ENCODE assay signal across 12 mouse cellular contexts in the genomic region with DNA sequence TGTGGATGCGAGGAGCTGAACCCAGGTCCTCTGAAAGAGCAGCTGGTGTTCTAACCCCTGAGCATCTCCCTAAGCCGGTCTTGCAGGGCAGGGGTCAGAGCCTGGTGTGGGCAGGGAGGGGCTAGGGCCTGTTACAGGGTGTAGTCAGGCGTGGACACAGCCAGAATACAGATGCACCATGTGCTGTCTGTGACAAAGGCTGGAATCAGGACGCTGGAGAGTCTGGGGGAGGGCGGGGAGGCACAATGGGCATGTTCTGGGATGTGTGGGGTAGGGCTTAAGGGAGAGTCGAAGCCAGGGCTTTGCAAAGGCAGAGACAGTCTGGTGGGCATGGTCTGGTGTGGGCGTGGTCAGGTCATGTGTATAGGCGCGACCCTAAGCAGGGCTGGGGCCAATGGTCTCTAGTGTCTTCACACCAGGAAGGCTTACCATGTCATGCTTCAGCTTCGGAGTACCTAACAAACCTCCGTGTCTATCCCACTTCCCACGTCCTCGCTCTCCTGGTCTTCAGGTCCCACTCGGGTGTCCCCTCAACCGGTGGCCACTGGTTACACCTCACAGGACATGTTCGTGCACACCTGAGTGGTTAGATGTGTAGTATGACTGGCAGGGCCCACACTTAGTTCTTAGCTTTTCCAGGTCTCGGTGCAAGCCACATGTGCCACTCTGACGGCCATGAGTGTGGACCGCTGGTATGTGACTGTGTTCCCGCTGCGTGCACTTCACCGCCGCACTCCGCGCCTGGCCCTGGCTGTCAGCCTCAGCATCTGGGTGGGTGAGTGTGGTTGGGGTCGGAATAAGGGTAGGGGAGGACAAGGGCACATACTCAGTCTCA. TPM values are rescaled to one million over a fixed set of nuclear protein-coding genes. Genes with fewer than 3 reads are reported as not detected.
DNase-seq lines count a peak whose midpoint lies in the region; ATAC-seq and TF ChIP-seq lines count a peak whose summit lies in the region.
"Had no signal": no experiment of that assay in that cellular context is flagged by ENCODE, and none has a peak within 500 bp of the region (broad histone marks: within the 10 kb centered on the region; RNA-seq: fewer than 3 reads in every experiment).

No protein-coding gene starts in this region.

- peaks cover 46% of the 10 kb centered on the region for H3K4me1 ChIP-seq in heart, embryonic 12.5 days (replicated peaks)
- peaks cover 3 to 21% of the 10 kb centered on the region in 2 experiments; a peak in 2 of 4 replicates for H3K4me1 ChIP-seq in ES-E14 (ENCODE audit: control insufficient read depth in 2 of 2, insufficient read depth in 2 of 2, low read length in 2 of 2, poor library complexity in 1 of 2)
- H3K4me1 ChIP-seq in forebrain, embryonic 15.5 days, result peaks cover 33% of the 10 kb centered on the region
- peaks cover 73% of the 10 kb centered on the region for H3K4me1 ChIP-seq in liver, embryonic 15.5 days (replicated peaks)

- no peaks in the 10 kb centered on the region for H3K9me3 ChIP-seq in heart, embryonic 12.5 days (replicated peaks)
- H3K9me3 ChIP-seq in ES-E14 (ENCODE audit: control insufficient read depth, insufficient read depth, low read depth, low read length), result no peaks in the 10 kb centered on the region
- no peaks in the 10 kb centered on the region for H3K9me3 ChIP-seq in forebrain, embryonic 15.5 days
- no peaks in the 10 kb centered on the region for H3K9me3 ChIP-seq in liver, embryonic 15.5 days (replicated peaks)

- peak overlapping the region; percentile 29; the same call in 1 of the 2 replicates for H3K4me3 ChIP-seq in heart, embryonic 12.5 days
- H3K4me3 ChIP-seq in ES-E14 (ENCODE audit: insufficient read depth in 1 of 2, low read depth in 1 of 2, low read length in 2 of 2, poor library complexity in 1 of 2, severe bottlenecking in 1 of 2), result peak overlapping the region; percentile 13 to 56; a peak in 2 of 4 replicates
- peak overlapping the region; percentile 22; the same call in 1 of the 2 replicates for H3K4me3 ChIP-seq in forebrain, embryonic 15.5 days
- 0 out of 2 replicates have a peak overlapping the region, but pooled peaks have one; percentile 7 for H3K4me3 ChIP-seq in liver, embryonic 15.5 days (replicated peaks)

- no peak overlapping the region for H3K27ac ChIP-seq in heart, embryonic 12.5 days (ENCODE audit: poor library complexity, severe bottlenecking)
- H3K27ac ChIP-seq in ES-E14 (ENCODE audit: insufficient read depth, low read depth, low read length, poor library complexity, severe bottlenecking), result no peak overlapping the region
- H3K27ac ChIP-seq in forebrain, embryonic 15.5 days (replicated peaks), result no peak overlapping the region
- H3K27ac ChIP-seq in liver, embryonic 15.5 days (replicated peaks), result no peak overlapping the region
- H3K27ac ChIP-seq: gastrocnemius, adult 2 months had no signal

- no peak for ATAC-seq in heart, embryonic 12.5 days (ENCODE audit: insufficient number of reproducible peaks, low FRiP score)
- ATAC-seq in forebrain, embryonic 15.5 days (replicated peaks), result no peak
- ATAC-seq in liver, embryonic 15.5 days (ENCODE audit: insufficient read depth), result no peak
- ATAC-seq in megakaryocyte-erythroid progenitor cell, adult 5-6 weeks (replicated peaks; ENCODE audit: low FRiP score, low TSS enrichment, poor library complexity, severe bottlenecking), result no peak

- no peak for DNase-seq in heart, adult 18-20 months
- no peak for DNase-seq in ES-E14 (ENCODE audit: low read depth, low spot score)
- DNase-seq in urinary bladder, postnatal 4 days (ENCODE audit: low spot score in 2 of 2), result no peak
- DNase-seq in right cerebral cortex, adult 2 months (ENCODE audit: low spot score in 2 of 2), result no peak
- DNase-seq: gastrocnemius, adult 2 months; right cerebral cortex, postnatal 4 days had no signal

- peaks cover 67% of the 10 kb centered on the region for H3K27me3 ChIP-seq in heart, embryonic 12.5 days (replicated peaks)
- H3K27me3 ChIP-seq in forebrain, embryonic 15.5 days, result peaks cover 66% of the 10 kb centered on the region
- peaks cover 67% of the 10 kb centered on the region for H3K27me3 ChIP-seq in liver, embryonic 15.5 days
- H3K27me3 ChIP-seq: CH12.LX had no signal

- 23% methylated on average over 26 of the region's 26 CpGs for WGBS in heart, embryonic 12.5 days
- 15% methylated on average over 26 of the region's 26 CpGs for WGBS in forebrain, embryonic 15.5 days
- whole genome bisulfite sequencing in liver, embryonic 15.5 days (ENCODE audit: insufficient replicate concordance), result 28% methylated on average over 26 of the region's 26 CpGs

- H3K9ac ChIP-seq in heart, embryonic 12.5 days, result no peak overlapping the region
- no peak overlapping the region for H3K9ac ChIP-seq in ES-E14 (ENCODE audit: insufficient read depth, low read depth, low read length, poor library complexity, severe bottlenecking)
- H3K9ac ChIP-seq in forebrain, embryonic 15.5 days (replicated peaks), result no peak overlapping the region
- no peak overlapping the region for H3K9ac ChIP-seq in liver, embryonic 15.5 days

- H3K36me3 ChIP-seq in heart, embryonic 12.5 days, result no peaks in the 10 kb centered on the region
- H3K36me3 ChIP-seq in ES-E14 (ENCODE audit: control insufficient read depth, insufficient read depth, low read length, poor library complexity, severe bottlenecking), result no peaks in the 10 kb centered on the region
- H3K36me3 ChIP-seq in forebrain, embryonic 15.5 days, result no peaks in the 10 kb centered on the region
- H3K36me3 ChIP-seq in liver, embryonic 15.5 days (replicated peaks), result no peaks in the 10 kb centered on the region

- in situ Hi-C loops in ES-E14 (cut with MboI; ENCODE audit: low sequenced_read_pairs in 2 of 2, unreplicated experiment in 2 of 2), result no loop called here

- peak overlapping the region; percentile 65 for H3K4me2 ChIP-seq in heart, embryonic 12.5 days
- peak overlapping the region; percentile 35; the same call in 1 of the 2 replicates for H3K4me2 ChIP-seq in forebrain, embryonic 15.5 days (replicated peaks)
- no peak overlapping the region for H3K4me2 ChIP-seq in liver, embryonic 15.5 days

TF ChIP-seq in ES-E14, 5 proteins besides CTCF, POLR2A, EP300 and RAD21:
- TF ChIP-seq ZNF384 (IDR thresholded peaks at IDR 0.05; ENCODE audit: low read depth, low read length), result no peak
- TF ChIP-seq CHD2 (IDR thresholded peaks at IDR 0.05; ENCODE audit: low read depth, low read length), result no peak
- TF ChIP-seq ZC3H11A (IDR thresholded peaks at IDR 0.05; ENCODE audit: borderline replicate concordance, low read depth, low read length), result no peak
- TF ChIP-seq HCFC1 (IDR thresholded peaks at IDR 0.05; ENCODE audit: borderline replicate concordance, insufficient read depth, low read length), result no peak
- no peak for TF ChIP-seq MAFK (IDR thresholded peaks at IDR 0.05; ENCODE audit: insufficient read depth, low read depth, low read length)

RNA-seq across cellular contexts. Expression of gene R3hdm4, which starts 0.7 kb away (rescaled TPM):
- polyA plus RNA-seq in heart, embryonic 12.5 days (2016; fragmentation: Nextera tagmentation; extraction: Ambion mirVana), result 92.8 and 97.3 TPM in 2 replicates
- 10 to 100 TPM; 75.3 to 78.2 TPM for total RNA-seq in heart, adult 18-20 months (2021)
- total RNA-seq in ES-E14 (2012; rRNA removed), result 24.0 and 28.2 TPM in 2 replicates
- polyA plus RNA-seq in forebrain, embryonic 15.5 days (2015; fragmentation: Nextera tagmentation; extraction: Ambion mirVana), result 272 and 277 TPM in 2 replicates
- polyA plus RNA-seq in liver, embryonic 15.5 days (2015; fragmentation: Nextera tagmentation; extraction: Ambion mirVana), result 52.4 and 55.6 TPM in 2 replicates
- total RNA-seq in megakaryocyte-erythroid progenitor cell, adult 5-6 weeks (2014; fragmentation: Nextera tagmentation), result 80.3 and 91.7 TPM in 2 replicates
- total RNA-seq in megakaryocyte-erythroid progenitor cell, adult 5-6 weeks (2017), result 35.5 and 38.9 TPM in 2 replicates

RNA-seq across cellular contexts. Expression of gene Kiss1r, which starts 3.5 kb away (rescaled TPM):
- polyA plus RNA-seq in heart, embryonic 12.5 days (2016; fragmentation: Nextera tagmentation; extraction: Ambion mirVana), result 0.45 and 0.55 TPM in 2 replicates
- under 1 TPM; 0.17 to 0.46 TPM for total RNA-seq in heart, adult 18-20 months (2021)
- total RNA-seq in ES-E14 (2012; rRNA removed), result 0.85 and 2.4 TPM in 2 replicates
- polyA plus RNA-seq in forebrain, embryonic 15.5 days (2015; fragmentation: Nextera tagmentation; extraction: Ambion mirVana), result 2.2 and 2.7 TPM in 2 replicates
- 0.32 and 0.37 TPM in 2 replicates for polyA plus RNA-seq in liver, embryonic 15.5 days (2015; fragmentation: Nextera tagmentation; extraction: Ambion mirVana)
- total RNA-seq in megakaryocyte-erythroid progenitor cell, adult 5-6 weeks (2014; fragmentation: Nextera tagmentation), result 0.31 TPM in 1 of 2 replicates, not detected in the other
- 2.2 TPM in 1 of 2 replicates, not detected in the other for total RNA-seq in megakaryocyte-erythroid progenitor cell, adult 5-6 weeks (2017)

RNA-seq across cellular contexts. Expression of gene Arid3a, which starts 6.6 kb away (rescaled TPM):
- polyA plus RNA-seq in heart, embryonic 12.5 days (2016; fragmentation: Nextera tagmentation; extraction: Ambion mirVana), result 6.3 and 8.3 TPM in 2 replicates
- 1 to 10 TPM; 1.0 to 1.1 TPM for total RNA-seq in heart, adult 18-20 months (2021)
- 10.8 and 16.3 TPM in 2 replicates for total RNA-seq in ES-E14 (2012; rRNA removed)
- polyA plus RNA-seq in forebrain, embryonic 15.5 days (2015; fragmentation: Nextera tagmentation; extraction: Ambion mirVana), result 2.7 and 3.1 TPM in 2 replicates
- 6.1 and 7.4 TPM in 2 replicates for polyA plus RNA-seq in liver, embryonic 15.5 days (2015; fragmentation: Nextera tagmentation; extraction: Ambion mirVana)
- 4.4 and 5.9 TPM in 2 replicates for total RNA-seq in megakaryocyte-erythroid progenitor cell, adult 5-6 weeks (2014; fragmentation: Nextera tagmentation)
- total RNA-seq in megakaryocyte-erythroid progenitor cell, adult 5-6 weeks (2017), result 5.4 and 6.0 TPM in 2 replicates

RNA-seq across cellular contexts. Expression of gene Gm26602, which starts 9.6 kb away (rescaled TPM):
- 16.8 and 19.3 TPM in 2 replicates for polyA plus RNA-seq in heart, embryonic 12.5 days (2016; fragmentation: Nextera tagmentation; extraction: Ambion mirVana)
- total RNA-seq in heart, adult 18-20 months (2021), result not detected
- total RNA-seq in ES-E14 (2012; rRNA removed), result 2.3 and 8.3 TPM in 2 replicates
- 10.4 and 21.1 TPM in 2 replicates for polyA plus RNA-seq in forebrain, embryonic 15.5 days (2015; fragmentation: Nextera tagmentation; extraction: Ambion mirVana)
- not detected in 2 replicates for polyA plus RNA-seq in liver, embryonic 15.5 days (2015; fragmentation: Nextera tagmentation; extraction: Ambion mirVana)
- total RNA-seq in megakaryocyte-erythroid progenitor cell, adult 5-6 weeks (2014; fragmentation: Nextera tagmentation), result not detected in 2 replicates
- not detected in 2 replicates for total RNA-seq in megakaryocyte-erythroid progenitor cell, adult 5-6 weeks (2017)
- total RNA-seq: gastrocnemius, adult 2 months; left cerebral cortex, postnatal 25 days had no signal

RNA-seq across cellular contexts. Expression of gene Med16, which starts 11.6 kb away (rescaled TPM):
- 48.3 and 50.1 TPM in 2 replicates for polyA plus RNA-seq in heart, embryonic 12.5 days (2016; fragmentation: Nextera tagmentation; extraction: Ambion mirVana)
- 10 to 100 TPM; 50.4 to 56.7 TPM for total RNA-seq in heart, adult 18-20 months (2021)
- total RNA-seq in ES-E14 (2012; rRNA removed), result 21.0 and 24.9 TPM in 2 replicates
- 53.2 and 56.6 TPM in 2 replicates for polyA plus RNA-seq in forebrain, embryonic 15.5 days (2015; fragmentation: Nextera tagmentation; extraction: Ambion mirVana)
- 16.4 and 18.0 TPM in 2 replicates for polyA plus RNA-seq in liver, embryonic 15.5 days (2015; fragmentation: Nextera tagmentation; extraction: Ambion mirVana)
- 17.1 and 21.7 TPM in 2 replicates for total RNA-seq in megakaryocyte-erythroid progenitor cell, adult 5-6 weeks (2014; fragmentation: Nextera tagmentation)
- 9.7 and 9.8 TPM in 2 replicates for total RNA-seq in megakaryocyte-erythroid progenitor cell, adult 5-6 weeks (2017)
